Mouse (Mus musculus) E14TG2a.4 (cell line): ENCODE measurements around the gene Dab2.

Experiments
- CTCF ChIP-seq: conservative IDR thresholded peaks from 2 replicates; pipeline ENCODE4 v1.5.1; 2014; ENCODE audit warnings: low read length
- NANOG ChIP-seq: IDR thresholded peaks from 2 replicates; pipeline ENCODE4 v1.6.1; 2014; ENCODE audit warnings: borderline replicate concordance, low read length, mixed read lengths
- POU5F1 ChIP-seq: IDR thresholded peaks from 2 replicates; pipeline ENCODE4 v1.6.1; 2014; ENCODE audit warnings: low read length, borderline replicate concordance

GRCm38 (mm10) chr15:6341427-6341826 is 41.8 kb downstream of the Dab2 start:
- TF ChIP-seq CTCF (no peak), NANOG (no peak), POU5F1 (no peak)
